In genomic region chr12:51501185-51501584, GRCm38 (mm10) we compare ENCODE assay signal across 15 mouse cellular contexts.
A peak's percentile ranks its signal among the peaks of the same experiment; 100 is the strongest.
DNase-seq lines count a peak whose midpoint lies in the region.
"Had no signal": no experiment of that assay in that cellular context is flagged by ENCODE, and none has a peak within 500 bp of the region (broad histone marks: within the 10 kb centered on the region; RNA-seq: fewer than 3 reads in every experiment).

No protein-coding gene starts in this region.

- intact Hi-C loops in left cerebral cortex, postnatal 4 days (cut with DNase I): no loop called here

- DNase-seq in layer of hippocampus, adult 18-20 months (ENCODE audit: low spot score in 2 of 2): peak; percentile 25 to 58
- DNase-seq in layer of hippocampus, postnatal 25 days (ENCODE audit: extremely low spot score in 1 of 2, low spot score in 1 of 2): no peak
- peak; percentile 6 to 33 for DNase-seq in left cerebral cortex, adult 9 months (ENCODE audit: low spot score in 2 of 2)
- DNase-seq in left cerebral cortex, postnatal 4 days: no peak
- DNase-seq in brain, adult 2 months (ENCODE audit: low read depth, low spot score): peak; percentile 63
- peak; percentile 27 for DNase-seq in telencephalon, adult 2 months (ENCODE audit: low read depth, low spot score)
- no peak for DNase-seq in adrenal gland, adult 18-20 months (ENCODE audit: low spot score in 2 of 2)
- DNase-seq: adrenal gland, postnatal 25 days; cerebellum, adult 2 months; cerebellum, postnatal 10 days; forebrain, postnatal 0 days; gastrocnemius, postnatal 36 days; heart, adult 11 months; heart, postnatal 10 days; heart, postnatal 4 days had no signal

Comparison
In these comparisons a context has a peak if more than half of its experiments do, and no peak if none do; other contexts are left out.
1. DNase-seq: peak in layer of hippocampus, adult 18-20 months (2 of 2), left cerebral cortex, adult 9 months (2 of 2), brain, adult 2 months (single experiment) and telencephalon, adult 2 months (single experiment); none in layer of hippocampus, postnatal 25 days (0 of 2), left cerebral cortex, postnatal 4 days (single experiment) and adrenal gland, adult 18-20 months (0 of 2).